Comparison of ENCODE assay signal across 17 mouse cellular contexts in the genomic region with DNA sequence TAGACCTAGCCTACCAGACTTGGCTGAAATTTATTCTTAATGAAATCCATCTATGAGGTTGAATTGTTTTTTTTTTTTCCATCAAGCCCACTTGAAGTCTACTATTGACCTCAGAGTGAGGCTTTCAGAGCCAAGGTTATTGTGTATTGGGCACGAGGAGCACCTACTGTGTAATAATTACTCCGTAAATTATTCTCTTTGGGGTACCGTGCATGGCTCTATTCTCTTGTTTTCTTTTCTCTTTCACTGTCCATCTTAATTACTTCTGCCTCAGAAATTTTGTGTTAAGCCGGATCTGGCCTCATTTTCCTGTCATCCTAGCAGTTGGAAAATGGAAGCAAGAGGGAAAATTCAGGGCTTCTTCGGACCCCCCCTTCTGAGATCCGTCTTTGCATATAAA.
"Had no signal": no experiment of that assay in that cellular context is flagged by ENCODE, and none has a peak within 500 bp of the region (broad histone marks: within the 10 kb centered on the region; RNA-seq: fewer than 3 reads in every experiment).

No protein-coding gene starts in this region.

- H3K4me1 ChIP-seq: lung, embryonic 15.5 days had no signal

- H3K9ac ChIP-seq: limb, embryonic 12.5 days; liver, embryonic 13.5 days; liver, postnatal 0 days; lung, embryonic 15.5 days; midbrain, embryonic 12.5 days; neural tube, embryonic 15.5 days had no signal

- H3K9me3 ChIP-seq: limb, embryonic 12.5 days; liver, embryonic 13.5 days; lung, embryonic 15.5 days; megakaryocyte, embryonic 14.5 days; midbrain, embryonic 12.5 days; neural tube, embryonic 15.5 days had no signal

- DNase-seq: kidney, postnatal 36 days; layer of hippocampus, adult 9-11 months; liver; liver, embryonic 13.5 days; liver, postnatal 0 days; lung, postnatal 14 days; right cerebral cortex, postnatal 4 days; spleen, adult 18-20 months; thymus, postnatal 36 days had no signal

- H3K4me2 ChIP-seq: limb, embryonic 12.5 days; liver, embryonic 13.5 days; lung, embryonic 15.5 days; midbrain, embryonic 12.5 days; neural tube, embryonic 15.5 days had no signal

- H3K27me3 ChIP-seq: limb, embryonic 12.5 days; liver, embryonic 13.5 days; lung, embryonic 15.5 days; megakaryocyte, embryonic 14.5 days; midbrain, embryonic 12.5 days; neural tube, embryonic 15.5 days had no signal

- H3K4me3 ChIP-seq: limb, embryonic 12.5 days; liver, embryonic 13.5 days; lung, embryonic 15.5 days; megakaryocyte, embryonic 14.5 days; midbrain, embryonic 12.5 days; myocyte; neural tube, embryonic 15.5 days had no signal

- ATAC-seq: liver, postnatal 0 days had no signal

- H3K27ac ChIP-seq: kidney, postnatal 0 days; limb, embryonic 12.5 days; liver, embryonic 13.5 days; lung, embryonic 15.5 days; macrophage; midbrain, embryonic 12.5 days; neural tube, embryonic 15.5 days had no signal
